Mouse (Mus musculus): ENCODE data around the gene Diaph3. TPM values are rescaled to one million over a fixed set of nuclear protein-coding genes. Genes with fewer than 3 reads are reported as not detected.

Gene Diaph3
- 2.9 and 3.3 TPM in 2 replicates for polyA plus RNA-seq (2015; fragmentation: Nextera tagmentation; extraction: Ambion mirVana)

DNA sequence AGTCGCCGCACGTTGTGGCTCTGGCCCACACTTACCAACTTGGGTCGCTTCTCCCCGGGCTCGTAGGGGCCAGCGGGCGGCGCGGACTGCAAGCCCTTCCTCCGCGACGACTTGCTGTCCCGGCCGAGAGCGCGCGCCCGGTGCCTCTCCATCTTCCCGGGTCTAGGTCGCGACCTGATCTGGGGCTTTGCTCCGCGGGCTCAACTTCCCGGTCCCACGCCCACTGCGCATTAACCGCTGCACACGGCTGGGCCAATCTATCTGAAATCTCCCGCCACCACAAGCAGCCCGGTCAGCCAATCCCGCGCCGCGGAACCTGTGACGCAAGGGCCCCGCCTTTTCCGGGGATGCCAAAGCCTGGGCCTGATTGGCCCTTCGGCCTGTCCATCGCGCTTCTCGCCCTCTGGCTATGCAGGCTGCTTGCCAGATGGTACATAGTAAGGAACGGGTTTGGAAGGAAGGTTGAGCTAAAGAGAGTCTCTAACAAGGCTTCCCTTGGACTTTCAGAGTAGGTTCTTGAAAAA is at the start of gene Diaph3:
Diaph3 (minus strand) TSS at position 273 of the 524 bp plus-strand sequence.

Small RNA genes lying within 50 kb of the gene (microRNA-seq; reads per million reads assigned to microRNA genes)
- 0 reads per million in 2 experiments for gene Gm23438

Data from skeletal muscle tissue, postnatal 0 days (tissue).